Mouse (Mus musculus) forebrain, embryonic 13.5 days (tissue): ENCODE data around the gene Bag2. TPM values are rescaled to one million over a fixed set of nuclear protein-coding genes. Genes with fewer than 3 reads are reported as not detected.
"Not testable (repeated sequence)": the region's sequence is repeated elsewhere in the genome, so short reads cannot be mapped to it uniquely, and the experiment has no call there.

ENCODE experiments used
- ATAC-seq: fragments of 200-750 bp; cut with Nextera tagmentation; 2 replicates; pipeline ENCODE4 v1.8.0; 2017
- H3K27ac ChIP-seq: fragments of 300-500 bp; sonication (generic); 2 replicates; pipeline ENCODE4 v1.5.1; 2015; ENCODE audit warnings: inconsistent platforms, mild to moderate bottlenecking, moderate library complexity
- H3K27me3 ChIP-seq: fragments of 300-500 bp; sonication (generic); 2 replicates; pipeline ENCODE4 v1.6.1; 2015; ENCODE audit warnings: mild to moderate bottlenecking, inconsistent platforms
- H3K36me3 ChIP-seq: fragments of 300-500 bp; sonication (generic); 2 replicates; pipeline ENCODE4 v1.6.1; 2015; ENCODE audit warnings: mild to moderate bottlenecking, inconsistent platforms; ENCODE audit not compliant: poor library complexity, severe bottlenecking
- H3K4me1 ChIP-seq: fragments of 300-500 bp; sonication (generic); 2 replicates; pipeline ENCODE4 v1.6.1; 2015; ENCODE audit warnings: inconsistent platforms
- H3K4me2 ChIP-seq: fragments of 300-500 bp; sonication (generic); 2 replicates; pipeline ENCODE4 v1.6.1; 2015; ENCODE audit warnings: inconsistent platforms, mild to moderate bottlenecking, moderate library complexity
- H3K4me3 ChIP-seq: fragments of 300-500 bp; sonication (generic); 2 replicates; pipeline ENCODE4 v1.5.1; 2015; ENCODE audit warnings: mild to moderate bottlenecking, inconsistent platforms
- H3K9ac ChIP-seq: fragments of 300-500 bp; sonication (generic); 2 replicates; pipeline ENCODE4 v1.6.1; 2015; ENCODE audit warnings: mild to moderate bottlenecking, inconsistent platforms
- H3K9me3 ChIP-seq: fragments of 300-500 bp; sonication (generic); replicated peaks from 2 replicates; pipeline ENCODE4 v1.6.1; 2016; ENCODE audit warnings: inconsistent platforms
- WGBS: fragments of 180-500 bp; shearing (Covaris S2); methylation state at CpG from one replicate; pipeline ENCODE4 v1.1.7; 2015; 5-methylcytosine and 5-hydroxymethylcytosine counted together
- polyA plus RNA-seq: library from polyadenylated mRNA; unstranded; fragments of >200 nt; fragmentation: Nextera tagmentation; extraction: Ambion mirVana; gene quantifications from 2 replicates; pipeline ENCODE4 v1.2.1, GENCODE M21; 2015

Gene Bag2
- polyA plus RNA-seq, 1 experiment from 2014 or later = 25.0 TPM

DNA sequence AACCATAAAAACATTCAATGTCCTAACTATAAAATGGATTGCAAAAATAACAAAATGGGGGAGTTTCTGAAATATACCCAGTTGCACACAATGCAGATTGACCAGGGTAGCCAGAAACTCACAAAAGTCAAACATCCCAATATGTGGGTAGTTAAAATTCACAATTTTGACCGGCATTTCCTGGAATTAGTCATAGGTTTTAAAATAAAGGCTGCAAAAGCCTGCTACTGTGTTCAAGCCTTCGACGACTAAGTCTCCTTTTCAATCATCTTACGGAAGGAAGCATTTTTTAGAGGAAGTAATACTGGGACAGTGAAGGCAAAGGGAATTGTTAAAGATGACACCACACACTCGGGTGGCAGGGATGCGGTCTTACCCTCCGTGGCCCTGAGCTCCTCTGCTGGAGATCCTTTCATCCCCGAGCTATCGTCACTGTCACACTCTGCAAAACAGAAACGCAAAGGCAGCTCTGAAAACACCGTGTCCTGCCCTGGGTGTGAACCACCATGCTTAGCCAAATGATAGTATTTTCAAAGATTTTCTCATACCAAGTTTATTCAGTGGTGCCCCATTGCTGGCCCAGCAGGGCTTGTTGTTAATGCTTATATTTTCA is 8.0 kb upstream of the Bag2 start:
- H3K9ac ChIP-seq = no peak overlapping the region
- H3K27me3 ChIP-seq = no peaks in the 10 kb centered on the region
- H3K4me1 ChIP-seq = no peaks in the 10 kb centered on the region
- H3K4me3 ChIP-seq = no peak overlapping the region
- H3K9me3 ChIP-seq = no peaks in the 10 kb centered on the region
- WGBS = 88% methylated on average over 11 of the region's 11 CpGs
- no peak overlapping the region for H3K4me2 ChIP-seq
- no peak for ATAC-seq
- peaks cover 56% of the 10 kb centered on the region for H3K36me3 ChIP-seq
- H3K27ac ChIP-seq = no peak overlapping the region

DNA sequence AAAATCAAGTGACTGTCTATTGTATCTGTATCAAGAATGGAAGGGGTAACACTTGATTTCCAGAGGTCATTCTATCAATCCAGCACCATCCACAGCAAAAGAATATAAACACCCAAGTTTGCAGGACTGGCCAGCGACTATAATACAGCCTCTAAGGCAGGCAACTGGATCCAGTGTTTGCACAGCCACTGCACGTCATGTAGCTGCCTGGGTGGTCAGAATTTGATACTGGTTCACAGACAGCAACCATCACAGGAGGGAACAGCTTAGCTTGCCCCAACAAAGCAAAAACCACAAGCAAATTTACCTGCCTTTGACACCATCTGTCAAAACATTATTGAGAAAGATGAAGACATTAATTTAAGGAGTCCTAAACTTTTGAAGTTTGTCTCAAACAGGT is 6.2 kb upstream of the Bag2 start:
- ATAC-seq = no peak
- no peaks in the 10 kb centered on the region for H3K27me3 ChIP-seq
- no peaks in the 10 kb centered on the region for H3K9me3 ChIP-seq
- H3K4me3 ChIP-seq = no peak overlapping the region
- WGBS = 58% methylated on average over 2 of the region's 2 CpGs
- H3K36me3 ChIP-seq = peaks cover 46% of the 10 kb centered on the region
- no peak overlapping the region for H3K4me2 ChIP-seq
- no peaks in the 10 kb centered on the region for H3K4me1 ChIP-seq
- no peak overlapping the region for H3K27ac ChIP-seq
- H3K9ac ChIP-seq = no peak overlapping the region

DNA sequence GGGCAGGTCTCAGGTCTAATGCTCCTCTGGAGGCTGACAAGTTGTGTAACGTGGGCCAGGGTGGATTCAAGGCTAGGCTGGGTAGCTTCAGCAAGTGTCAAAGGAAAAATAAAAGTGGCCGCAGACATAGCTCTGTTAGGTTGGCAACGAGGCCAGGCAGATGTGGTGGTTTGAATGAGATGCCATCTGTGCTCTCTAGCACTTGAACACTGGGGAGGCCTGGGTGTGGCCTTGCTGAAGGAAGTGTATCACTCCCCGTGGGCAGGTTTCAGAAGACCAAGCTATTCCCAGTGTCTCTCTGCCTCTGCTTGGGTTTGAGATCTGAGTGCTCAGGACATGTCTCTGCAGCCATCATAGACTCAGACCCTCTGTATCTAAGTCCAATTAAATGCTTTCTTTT is 893 bp upstream of the Bag2 start:
- no peak overlapping the region for H3K4me2 ChIP-seq
- H3K27me3 ChIP-seq = no peaks in the 10 kb centered on the region
- H3K4me3 ChIP-seq = no peak overlapping the region
- no peak overlapping the region for H3K27ac ChIP-seq
- ATAC-seq = no peak
- WGBS = 48% methylated on average over 4 of the region's 4 CpGs
- peaks cover 25% of the 10 kb centered on the region for H3K4me1 ChIP-seq
- H3K36me3 ChIP-seq = peaks cover 16% of the 10 kb centered on the region
- H3K9me3 ChIP-seq = no peaks in the 10 kb centered on the region
- no peak overlapping the region for H3K9ac ChIP-seq

DNA sequence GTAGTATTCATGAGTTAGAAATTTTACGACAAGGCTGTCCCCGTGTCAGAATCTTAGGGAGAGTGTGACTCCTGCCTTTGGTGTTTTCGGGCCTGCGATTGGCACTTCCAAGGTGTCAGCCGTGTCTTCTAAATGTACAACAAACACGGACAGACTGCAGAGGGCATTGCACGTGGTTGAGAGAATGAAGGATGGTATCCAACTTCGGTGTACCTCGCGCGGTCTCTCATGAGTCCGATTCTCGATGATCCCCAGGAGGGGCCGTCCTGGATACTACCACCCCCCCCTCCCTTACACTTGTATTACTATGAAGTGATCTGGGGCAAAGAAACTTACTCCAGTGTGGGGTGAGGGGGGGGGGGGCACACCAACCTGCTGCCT is 572 bp downstream of the Bag2 start:
- Histone ChIP-seq H3K9me3 (no peaks in the 10 kb centered on the region), H3K4me1 (peaks cover 25% of the 10 kb centered on the region), H3K27me3 (no peaks in the 10 kb centered on the region), H3K9ac (peak overlapping the region; percentile 85), H3K36me3 (peaks cover 12% of the 10 kb centered on the region), H3K4me2 (peak overlapping the region; percentile 98), H3K27ac (no peak overlapping the region), H3K4me3 (peak overlapping the region; percentile 72)
- WGBS = 5% methylated on average over 14 of the region's 14 CpGs
- ATAC-seq = peak; percentile 54

GRCm38 (mm10) chr1:33756258-33757032 is 1.1 kb downstream of the Bag2 start:
- 27% methylated on average over 18 of the region's 18 CpGs for WGBS
- Histone ChIP-seq H3K27ac (no peak overlapping the region; the same call in 1 of the 2 replicates), H3K36me3 (peaks cover 10% of the 10 kb centered on the region), H3K9me3 (no peaks in the 10 kb centered on the region), H3K4me2 (peak overlapping the region; percentile 98), H3K9ac (peak overlapping the region; percentile 85; the same call in 1 of the 2 replicates), H3K4me1 (peaks cover 25% of the 10 kb centered on the region), H3K4me3 (peak overlapping the region; percentile 72), H3K27me3 (no peaks in the 10 kb centered on the region)
- no peak for ATAC-seq

DNA sequence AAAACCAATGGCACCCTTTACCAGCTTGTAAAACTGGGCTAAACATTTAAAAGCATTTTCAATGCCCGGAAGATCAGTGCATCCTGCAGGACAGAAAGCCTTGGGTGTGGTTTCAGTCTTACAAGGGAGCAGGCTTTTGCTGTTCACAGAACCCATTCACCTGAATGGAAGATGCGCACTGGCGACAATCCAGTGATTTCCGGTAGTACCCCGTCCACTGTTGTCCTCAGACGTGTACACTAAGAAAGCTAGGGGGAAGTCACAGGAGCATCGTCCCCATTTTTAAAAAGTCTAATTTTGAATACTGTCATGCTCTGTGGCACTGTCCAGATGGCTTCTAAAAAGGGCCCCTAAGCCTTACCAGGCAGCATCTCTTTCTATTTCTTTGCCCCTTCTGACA is 1.8 kb downstream of the Bag2 start:
- no peak overlapping the region for H3K4me3 ChIP-seq
- peaks cover 7% of the 10 kb centered on the region for H3K36me3 ChIP-seq
- H3K9me3 ChIP-seq = no peaks in the 10 kb centered on the region
- ATAC-seq = no peak
- 82% methylated on average over 7 of the region's 7 CpGs for WGBS
- no peak overlapping the region for H3K9ac ChIP-seq
- no peak overlapping the region for H3K27ac ChIP-seq
- no peaks in the 10 kb centered on the region for H3K27me3 ChIP-seq
- H3K4me2 ChIP-seq = peak overlapping the region; percentile 98; the same call in 1 of the 2 replicates
- peaks cover 30% of the 10 kb centered on the region for H3K4me1 ChIP-seq

- H3K4me3 ChIP-seq = no peak overlapping the region
- no peaks in the 10 kb centered on the region for H3K27me3 ChIP-seq
- no peak for ATAC-seq
- H3K4me1 ChIP-seq = peaks cover 30% of the 10 kb centered on the region
- no peak overlapping the region for H3K9ac ChIP-seq
- WGBS = 74% methylated on average over 21 of the region's 21 CpGs
- no peak overlapping the region for H3K27ac ChIP-seq
- H3K36me3 ChIP-seq = peaks cover under 1% of the 10 kb centered on the region
- no peaks in the 10 kb centered on the region for H3K9me3 ChIP-seq
- H3K4me2 ChIP-seq = no peak overlapping the region
Measured at GRCm38 (mm10) chr1:33754965-33755735, 2.4 kb downstream of the Bag2 start.

DNA sequence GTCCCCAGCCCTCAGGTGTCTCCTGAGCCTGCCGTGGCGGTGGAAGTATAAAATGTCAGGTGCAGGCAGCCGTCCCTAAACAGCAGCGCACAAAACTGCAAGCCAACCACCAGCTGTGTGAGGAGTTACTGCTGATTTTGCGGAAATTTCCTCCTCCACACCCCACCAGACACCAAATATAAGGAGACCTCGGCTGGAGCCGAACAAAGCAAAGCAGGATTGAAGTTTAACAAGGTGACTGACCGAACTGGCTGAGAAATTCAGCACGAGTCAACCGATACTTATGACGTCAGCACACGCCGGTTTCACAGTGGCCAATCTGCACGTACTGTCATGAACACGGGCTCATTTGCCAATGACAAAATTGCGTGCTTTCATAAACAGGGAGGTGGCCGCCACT is 3.5 kb downstream of the Bag2 start:
- H3K9ac ChIP-seq = no peak overlapping the region
- H3K27ac ChIP-seq = no peak overlapping the region
- H3K4me3 ChIP-seq = no peak overlapping the region
- ATAC-seq = no peak
- no peak overlapping the region for H3K4me2 ChIP-seq
- H3K27me3 ChIP-seq = no peaks in the 10 kb centered on the region
- H3K4me1 ChIP-seq = peaks cover 30% of the 10 kb centered on the region
- H3K9me3 ChIP-seq = no peaks in the 10 kb centered on the region
- no peaks in the 10 kb centered on the region for H3K36me3 ChIP-seq
- 92% methylated on average over 17 of the region's 17 CpGs for whole genome bisulfite sequencing

- no peak overlapping the region for H3K4me2 ChIP-seq
- no peak overlapping the region for H3K4me3 ChIP-seq
- 69% methylated on average over 10 of the region's 10 CpGs for WGBS
- peaks cover 8% of the 10 kb centered on the region; the same call in 1 of the 2 replicates for H3K36me3 ChIP-seq
- no peak overlapping the region; the same call in 1 of the 2 replicates for H3K27ac ChIP-seq
- no peaks in the 10 kb centered on the region for H3K27me3 ChIP-seq
- ATAC-seq = peak; percentile 80
- H3K9ac ChIP-seq = no peak overlapping the region
- peaks cover 14% of the 10 kb centered on the region for H3K4me1 ChIP-seq
- H3K9me3 ChIP-seq = no peaks in the 10 kb centered on the region
Measured at GRCm38 (mm10) chr1:33751283-33751682, 6.3 kb downstream of the Bag2 start.

- H3K4me2 ChIP-seq, H3K27ac ChIP-seq, H3K9me3 ChIP-seq, H3K9ac ChIP-seq, H3K27me3 ChIP-seq, H3K4me3 ChIP-seq, H3K4me1 ChIP-seq, ATAC-seq: not testable (repeated sequence)
- WGBS = 90% methylated on average over 3 of the region's 4 CpGs
- peaks cover 14% of the 10 kb centered on the region; the same call in 1 of the 2 replicates for H3K36me3 ChIP-seq
Measured at GRCm38 (mm10) chr1:33749709-33750108, 7.9 kb downstream of the Bag2 start.

GRCm38 (mm10) chr1:33749109-33749508 is 8.5 kb downstream of the Bag2 start:
- Histone ChIP-seq H3K4me3 (no peak overlapping the region), H3K36me3 (peaks cover 14% of the 10 kb centered on the region; the same call in 1 of the 2 replicates), H3K4me2 (no peak overlapping the region), H3K27ac (no peak overlapping the region), H3K4me1 (0 out of 2 replicates have a peak, but pooled peaks cover 5% of the 10 kb centered on the region), H3K27me3 (no peaks in the 10 kb centered on the region), H3K9ac (no peak overlapping the region), H3K9me3 (no peaks in the 10 kb centered on the region)
- no peak for ATAC-seq
- 97% methylated on average over 11 of the region's 11 CpGs for WGBS

DNA sequence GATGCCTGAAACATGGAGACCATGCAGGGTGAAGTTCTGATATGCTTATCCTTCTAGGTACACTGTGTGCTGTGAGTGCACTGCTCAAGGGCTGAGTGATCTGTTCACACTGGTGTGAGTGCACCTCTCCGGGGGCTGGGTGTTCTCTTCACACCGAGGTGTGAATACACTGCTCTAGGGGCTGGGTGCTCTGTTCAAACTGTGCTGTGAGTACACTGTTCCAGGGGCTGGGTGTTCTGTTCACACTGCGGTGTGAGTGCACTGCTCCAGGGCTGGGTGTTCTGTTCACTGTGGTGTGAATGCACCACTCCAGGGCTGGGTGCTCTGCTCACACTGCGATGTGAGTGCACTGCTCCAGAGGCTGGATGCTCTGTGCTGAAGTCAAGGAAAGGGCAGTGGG is 11.7 kb downstream of the Bag2 start:
- Histone ChIP-seq H3K4me1 (no peaks in the 10 kb centered on the region), H3K4me2 (no peak overlapping the region), H3K27me3 (no peaks in the 10 kb centered on the region), H3K9ac (no peak overlapping the region), H3K36me3 (peaks cover 24% of the 10 kb centered on the region; the same call in 1 of the 2 replicates), H3K27ac (no peak overlapping the region), H3K4me3 (no peak overlapping the region), H3K9me3 (no peaks in the 10 kb centered on the region)
- no peak for ATAC-seq
- 95% methylated on average over 4 of the region's 4 CpGs for WGBS
